34 mouse cellular contexts compared by ENCODE assay signal in the genomic region with DNA sequence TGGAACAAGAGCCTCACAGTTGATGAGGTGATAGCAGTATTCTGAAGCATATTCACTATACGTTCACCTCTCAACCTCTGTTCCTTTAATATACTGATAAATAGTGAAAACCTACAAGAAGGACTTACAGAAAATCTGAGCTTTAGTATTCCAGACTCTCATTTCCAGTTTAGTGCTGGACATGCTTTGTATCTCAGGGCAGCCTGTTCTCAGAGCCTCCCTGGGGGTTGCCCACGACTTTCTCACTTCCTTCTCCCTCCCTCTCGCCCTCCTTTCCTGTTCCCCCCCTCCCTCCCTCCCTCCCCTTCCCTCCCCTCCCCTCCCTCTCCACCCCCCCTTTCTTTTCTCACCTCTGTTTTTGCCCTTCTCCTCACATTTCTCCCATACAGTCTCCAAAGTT.
"Had no signal": no experiment of that assay in that cellular context is flagged by ENCODE, and none has a peak within 500 bp of the region (broad histone marks: within the 10 kb centered on the region; RNA-seq: fewer than 3 reads in every experiment).

No protein-coding gene starts in this region.

- H3K27me3 ChIP-seq: heart, embryonic 12.5 days; heart, embryonic 13.5 days; heart, embryonic 15.5 days; hindbrain, embryonic 12.5 days; hindbrain, embryonic 13.5 days; hindbrain, embryonic 15.5 days; intestine, embryonic 15.5 days had no signal

- H3K9ac ChIP-seq: heart, embryonic 12.5 days; heart, embryonic 13.5 days; heart, embryonic 15.5 days; hindbrain, embryonic 12.5 days; hindbrain, embryonic 13.5 days; hindbrain, embryonic 14.5 days; hindbrain, embryonic 15.5 days; intestine, embryonic 15.5 days had no signal

- H3K9me3 ChIP-seq: heart, embryonic 10.5 days; heart, embryonic 12.5 days; heart, embryonic 13.5 days; heart, embryonic 15.5 days; hindbrain, embryonic 10.5 days; hindbrain, embryonic 12.5 days; hindbrain, embryonic 13.5 days; hindbrain, embryonic 15.5 days; intestine, embryonic 15.5 days had no signal

- DNase-seq: heart, postnatal 10 days; heart, postnatal 14 days; heart, postnatal 36 days; heart, postnatal 4 days; kidney, adult 11 months; kidney, adult 18-20 months; kidney, adult 2 months; kidney, adult 8-10 months; kidney, postnatal 10 days; kidney, postnatal 14 days; kidney, postnatal 25 days; kidney, postnatal 36 days; kidney, postnatal 4 days; layer of hippocampus, adult 9-11 months; layer of hippocampus, postnatal 36 days had no signal

- H3K27ac ChIP-seq: heart, embryonic 10.5 days; heart, embryonic 13.5 days; heart, embryonic 15.5 days; hindbrain, embryonic 10.5 days; hindbrain, embryonic 12.5 days; hindbrain, embryonic 13.5 days; hindbrain, embryonic 14.5 days; hindbrain, embryonic 15.5 days; hindbrain, postnatal 0 days; intestine, embryonic 15.5 days; kidney, postnatal 0 days; layer of hippocampus, adult 2 months; left cerebral cortex, adult 2 months had no signal

- H3K4me3 ChIP-seq: heart, embryonic 10.5 days; heart, embryonic 12.5 days; heart, embryonic 13.5 days; heart, embryonic 15.5 days; hindbrain, embryonic 10.5 days; hindbrain, embryonic 12.5 days; hindbrain, embryonic 13.5 days; hindbrain, embryonic 15.5 days; intestine, embryonic 15.5 days; layer of hippocampus, adult 2 months; left cerebral cortex, adult 2 months had no signal

- H3K4me2 ChIP-seq: heart, embryonic 11.5 days; heart, embryonic 12.5 days; heart, embryonic 13.5 days; heart, embryonic 15.5 days; hindbrain, embryonic 12.5 days; hindbrain, embryonic 13.5 days; hindbrain, embryonic 14.5 days; hindbrain, embryonic 15.5 days; intestine, embryonic 15.5 days had no signal

- ATAC-seq: hindbrain, embryonic 16.5 days; hindbrain, postnatal 0 days; inflammation-experienced regulatory T-cells, adult 6 months; intestine, embryonic 15.5 days; intestine, embryonic 16.5 days; intestine, postnatal 0 days had no signal

- H3K36me3 ChIP-seq: heart, embryonic 15.5 days had no signal
